Mouse (Mus musculus) heart, embryonic 16.5 days (tissue): ENCODE data around the gene Ms4a15. TPM values are rescaled to one million over a fixed set of nuclear protein-coding genes. Genes with fewer than 3 reads are reported as not detected.
A peak's percentile ranks its signal among the peaks of the same experiment; 100 is the strongest.

Source experiments
- ATAC-seq: fragments of 200-750 bp; cut with Nextera tagmentation; replicated peaks from 2 replicates; pipeline ENCODE4 v1.8.0; 2017; ENCODE audit warnings: moderate number of reproducible peaks; ENCODE audit not compliant: insufficient read depth, low FRiP score; ENCODE audit errors: extremely low read depth
- H3K27ac ChIP-seq: fragments of 300-500 bp; sonication (generic); 2 replicates; pipeline ENCODE4 v1.5.1; 2014; ENCODE audit warnings: mild to moderate bottlenecking, low read length, control low read depth, moderate library complexity
- H3K27me3 ChIP-seq: fragments of 300-500 bp; sonication (generic); 2 replicates; pipeline ENCODE4 v1.6.1; 2014; ENCODE audit warnings: low read length, mixed read lengths; ENCODE audit not compliant: control insufficient read depth, insufficient read depth
- H3K36me3 ChIP-seq: fragments of 300-500 bp; sonication (generic); 2 replicates; pipeline ENCODE4 v1.6.1; 2014; ENCODE audit not compliant: control insufficient read depth, insufficient read depth
- H3K4me1 ChIP-seq: fragments of 300-500 bp; sonication (generic); 2 replicates; pipeline ENCODE4 v1.6.1; 2014; ENCODE audit warnings: low read length, mixed read lengths; ENCODE audit not compliant: control insufficient read depth, insufficient read depth
- H3K4me2 ChIP-seq: fragments of 300-500 bp; sonication (generic); 2 replicates; pipeline ENCODE4 v1.6.1; 2014; ENCODE audit warnings: low read depth, mild to moderate bottlenecking, control low read depth, low read length
- H3K4me3 ChIP-seq: fragments of 300-500 bp; sonication (generic); 2 replicates; pipeline ENCODE4 v1.5.1; 2014; ENCODE audit warnings: mild to moderate bottlenecking, control low read depth, low read length
- H3K9ac ChIP-seq: fragments of 300-500 bp; sonication (generic); 2 replicates; pipeline ENCODE4 v1.6.1; 2014; ENCODE audit warnings: low read length, control low read depth
- H3K9me3 ChIP-seq: fragments of 300-500 bp; sonication (generic); replicated peaks from 2 replicates; pipeline ENCODE4 v1.6.1; 2016; ENCODE audit warnings: low read length; ENCODE audit not compliant: control insufficient read depth
- WGBS: fragments of 180-500 bp; shearing (Covaris S2); extraction: QIAGEN DNeasy Blood & Tissue Kit; methylation state at CpG from one replicate; pipeline ENCODE4 v1.1.7; 2014; 5-methylcytosine and 5-hydroxymethylcytosine counted together
- polyA plus RNA-seq: library from polyadenylated mRNA; unstranded; fragments of >200 nt; fragmentation: Nextera tagmentation; extraction: Ambion mirVana; gene quantifications from 2 replicates; pipeline ENCODE4 v1.2.1, GENCODE M21; 2015

Ms4a15 gene
- polyA plus RNA-seq, 1 experiment from 2014 or later, result not detected

GRCm38 (mm10) chr19:10973187-10973586, 19.9 kb downstream of the Ms4a15 start:
- WGBS, result 66% methylated on average over 2 of the region's 2 CpGs
- H3K27me3 ChIP-seq, result no peaks in the 10 kb centered on the region
- H3K36me3 ChIP-seq, result no peaks in the 10 kb centered on the region
- no peak overlapping the region for H3K4me2 ChIP-seq
- no peak for ATAC-seq
- no peak overlapping the region for H3K9ac ChIP-seq
- peaks cover 4% of the 10 kb centered on the region; the same call in 1 of the 2 replicates for H3K9me3 ChIP-seq
- no peak overlapping the region for H3K27ac ChIP-seq
- no peak overlapping the region for H3K4me3 ChIP-seq
- H3K4me1 ChIP-seq, result no peaks in the 10 kb centered on the region; the same call in 1 of the 2 replicates

GRCm38 (mm10) chr19:10972660-10973059, 20.4 kb downstream of the Ms4a15 start:
- H3K4me1 ChIP-seq, result no peaks in the 10 kb centered on the region; the same call in 1 of the 2 replicates
- no peak overlapping the region for H3K4me3 ChIP-seq
- peaks cover 4% of the 10 kb centered on the region; the same call in 1 of the 2 replicates for H3K9me3 ChIP-seq
- no peak overlapping the region for H3K9ac ChIP-seq
- no peak for ATAC-seq
- no peak overlapping the region for H3K27ac ChIP-seq
- H3K27me3 ChIP-seq, result no peaks in the 10 kb centered on the region
- H3K36me3 ChIP-seq, result no peaks in the 10 kb centered on the region
- no peak overlapping the region for H3K4me2 ChIP-seq
- 78% methylated on average over 3 of the region's 3 CpGs for WGBS

GRCm38 (mm10) chr19:10970457-10970856, 22.6 kb downstream of the Ms4a15 start:
- WGBS, result 27% methylated on average over 3 of the region's 3 CpGs

GRCm38 (mm10) chr19:10968578-10968977, 24.5 kb downstream of the Ms4a15 start:
- Histone ChIP-seq H3K27me3 (no peaks in the 10 kb centered on the region), H3K9ac (no peak overlapping the region), H3K27ac (no peak overlapping the region), H3K4me1 (no peaks in the 10 kb centered on the region; the same call in 1 of the 2 replicates), H3K36me3 (no peaks in the 10 kb centered on the region), H3K4me2 (no peak overlapping the region), H3K9me3 (peaks cover 7% of the 10 kb centered on the region; the same call in 1 of the 2 replicates), H3K4me3 (no peak overlapping the region)
- 84% methylated on average over 7 of the region's 7 CpGs for WGBS
- no peak for ATAC-seq

More at GRCm38 (mm10) chr19:10970457-10970856, 22.6 kb downstream of the Ms4a15 start:
- Histone ChIP-seq H3K27me3 (no peaks in the 10 kb centered on the region), H3K9me3 (peaks cover 7% of the 10 kb centered on the region; the same call in 1 of the 2 replicates), H3K9ac (no peak overlapping the region), H3K4me3 (no peak overlapping the region), H3K4me2 (no peak overlapping the region), H3K36me3 (no peaks in the 10 kb centered on the region), H3K27ac (no peak overlapping the region), H3K4me1 (no peaks in the 10 kb centered on the region; the same call in 1 of the 2 replicates)
- ATAC-seq, result no peak

GRCm38 (mm10) chr19:10965721-10966120, 27.3 kb downstream of the Ms4a15 start:
- no peaks in the 10 kb centered on the region for H3K36me3 ChIP-seq
- H3K9ac ChIP-seq, result no peak overlapping the region
- no peak overlapping the region for H3K4me3 ChIP-seq
- H3K9me3 ChIP-seq, result 0 out of 2 replicates have a peak, but pooled peaks cover 4% of the 10 kb centered on the region
- H3K27ac ChIP-seq, result no peak overlapping the region
- 77% methylated on average over 7 of the region's 7 CpGs for WGBS
- ATAC-seq, result 0 out of 2 replicates have a peak, but pooled peaks have one; percentile 16
- peaks cover 2% of the 10 kb centered on the region; the same call in 1 of the 2 replicates for H3K27me3 ChIP-seq
- no peak overlapping the region for H3K4me2 ChIP-seq
- H3K4me1 ChIP-seq, result no peaks in the 10 kb centered on the region

- no peak for ATAC-seq
- H3K4me1 ChIP-seq, result no peaks in the 10 kb centered on the region
- no peak overlapping the region for H3K9ac ChIP-seq
Measured at GRCm38 (mm10) chr19:10959978-10960346, 33.1 kb downstream of the Ms4a15 start.

GRCm38 (mm10) chr19:10959085-10959977, 33.7 kb downstream of the Ms4a15 start:
- Histone ChIP-seq H3K27ac (no peak overlapping the region), H3K36me3 (no peaks in the 10 kb centered on the region), H3K27me3 (peaks cover 2% of the 10 kb centered on the region; the same call in 1 of the 2 replicates), H3K9me3 (no peaks in the 10 kb centered on the region), H3K9ac (no peak overlapping the region), H3K4me3 (no peak overlapping the region), H3K4me1 (no peaks in the 10 kb centered on the region), H3K4me2 (no peak overlapping the region)
- WGBS, result 30% methylated on average over 11 of the region's 11 CpGs
- 0 out of 2 replicates have a peak, but pooled peaks have one; percentile 49 for ATAC-seq

More at GRCm38 (mm10) chr19:10959978-10960346, 33.1 kb downstream of the Ms4a15 start:
- H3K27ac ChIP-seq, result no peak overlapping the region
- WGBS, result 37% methylated on average over 12 of the region's 12 CpGs
- no peaks in the 10 kb centered on the region for H3K9me3 ChIP-seq
- no peak overlapping the region for H3K4me3 ChIP-seq
- H3K36me3 ChIP-seq, result no peaks in the 10 kb centered on the region
- peaks cover 2% of the 10 kb centered on the region; the same call in 1 of the 2 replicates for H3K27me3 ChIP-seq
- no peak overlapping the region for H3K4me2 ChIP-seq

GRCm38 (mm10) chr19:10952021-10952939, 40.8 kb downstream of the Ms4a15 start:
- Histone ChIP-seq H3K36me3 (no peaks in the 10 kb centered on the region), H3K4me3 (no peak overlapping the region), H3K9ac (peak overlapping the region; percentile 13; the same call in 1 of the 2 replicates), H3K4me2 (peak overlapping the region; percentile 14; the same call in 1 of the 2 replicates), H3K9me3 (no peaks in the 10 kb centered on the region), H3K27ac (peak overlapping the region; percentile 70), H3K27me3 (no peaks in the 10 kb centered on the region), H3K4me1 (peaks cover 32% of the 10 kb centered on the region)
- peak; percentile 59 for ATAC-seq
- WGBS, result 35% methylated on average over 11 of the region's 11 CpGs
